In the genomic region with DNA sequence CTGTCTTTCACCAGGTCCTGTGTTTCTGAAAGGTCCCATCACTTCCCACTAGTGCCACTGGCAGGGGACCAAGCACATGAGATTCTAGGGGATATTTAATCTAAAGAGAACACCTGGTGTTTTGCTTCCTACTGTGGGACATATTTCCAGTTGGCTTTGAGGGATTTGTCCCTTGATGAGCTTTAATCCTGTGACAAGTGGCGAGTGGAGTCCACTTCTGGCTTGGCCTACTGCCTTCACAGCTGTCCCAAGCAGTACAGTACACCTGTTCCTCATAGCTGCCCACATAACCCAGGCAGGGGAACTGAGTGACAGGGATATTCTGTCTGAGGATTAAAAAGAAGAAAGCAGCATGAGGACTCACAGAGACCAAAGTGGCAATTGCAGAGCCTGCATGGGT, we compare ENCODE assay signal across 22 mouse cellular contexts. TPM values are rescaled to one million over a fixed set of nuclear protein-coding genes. Genes with fewer than 3 reads are reported as not detected.
"Had no signal": no experiment of that assay in that cellular context is flagged by ENCODE, and none has a peak within 500 bp of the region (broad histone marks: within the 10 kb centered on the region; RNA-seq: fewer than 3 reads in every experiment).

No protein-coding gene starts in this region.

- H3K27ac ChIP-seq: liver, embryonic 15.5 days; midbrain, embryonic 10.5 days; midbrain, embryonic 12.5 days; neural tube, embryonic 13.5 days; neural tube, embryonic 15.5 days had no signal

- H3K4me1 ChIP-seq: liver, embryonic 15.5 days; midbrain, embryonic 10.5 days; midbrain, embryonic 12.5 days; neural tube, embryonic 13.5 days; neural tube, embryonic 15.5 days had no signal

- ATAC-seq: liver, postnatal 0 days had no signal

- H3K36me3 ChIP-seq: liver, embryonic 15.5 days; midbrain, embryonic 10.5 days; midbrain, embryonic 12.5 days; neural tube, embryonic 13.5 days; neural tube, embryonic 15.5 days had no signal

- DNase-seq: liver, postnatal 0 days; lung, embryonic 14.5 days; lung, postnatal 10 days; lung, postnatal 4 days; midbrain, embryonic 14.5 days; retina, postnatal 1 day; right cerebral cortex, adult 18-20 months; right cerebral cortex, postnatal 25 days; right cerebral cortex, postnatal 4 days; spleen, adult 18-20 months; thymus, adult 18-20 months; thymus, postnatal 14 days; thymus, postnatal 36 days had no signal

- H3K9ac ChIP-seq: liver, embryonic 15.5 days; liver, postnatal 0 days; lung, embryonic 14.5 days; midbrain, embryonic 12.5 days; neural tube, embryonic 13.5 days; neural tube, embryonic 15.5 days had no signal

- H3K27me3 ChIP-seq: neural tube, embryonic 15.5 days had no signal

- H3K4me2 ChIP-seq: liver, embryonic 15.5 days; lung, embryonic 14.5 days; midbrain, embryonic 12.5 days; neural tube, embryonic 13.5 days; neural tube, embryonic 15.5 days had no signal

- H3K4me3 ChIP-seq: liver, embryonic 15.5 days; midbrain, embryonic 10.5 days; midbrain, embryonic 12.5 days; neural tube, embryonic 13.5 days; neural tube, embryonic 15.5 days had no signal

- H3K9me3 ChIP-seq: liver, embryonic 15.5 days; midbrain, embryonic 10.5 days; midbrain, embryonic 12.5 days; neural tube, embryonic 13.5 days; neural tube, embryonic 15.5 days had no signal

RNA-seq across cellular contexts. Expression of gene Nyx, which starts 9.5 kb away (rescaled TPM):
- total RNA-seq: megakaryocyte, adult 5-6 weeks; megakaryocyte-erythroid progenitor cell, adult 5-6 weeks had no signal
- polyA plus RNA-seq: liver, embryonic 15.5 days; neural tube, embryonic 11.5 days; stomach, embryonic 14.5 days had no signal
